Mouse (Mus musculus) C2C12 (cell line): ENCODE measurements around the gene Olfr1013. TPM values are rescaled to one million over a fixed set of nuclear protein-coding genes. Genes with fewer than 3 reads are reported as not detected.

Experiments
- H3K27me3 ChIP-seq: one replicate; pipeline ENCODE4 v1.6.1; 2011; ENCODE audit not compliant: control insufficient read depth, insufficient read depth, insufficient read length
- H3K36me3 ChIP-seq: one replicate; pipeline ENCODE4 v1.6.1; 2011; ENCODE audit not compliant: control insufficient read depth, insufficient read depth
- H3K4me3 ChIP-seq: one replicate; pipeline ENCODE4 v1.5.1; 2011; ENCODE audit warnings: mild to moderate bottlenecking, control low read depth; ENCODE audit not compliant: poor library complexity, insufficient read depth, severe bottlenecking
- H3K79me2 ChIP-seq: one replicate; pipeline ENCODE4 v1.6.1; 2011; ENCODE audit not compliant: control insufficient read depth, insufficient read depth
- H3K79me3 ChIP-seq: one replicate; pipeline ENCODE4 v1.6.1; 2011; ENCODE audit warnings: low read depth, control low read depth
- H3ac ChIP-seq: one replicate; pipeline ENCODE3; 2011; ENCODE audit warnings: low read depth; ENCODE audit not compliant: control insufficient read depth, insufficient read length
- CEBPB ChIP-seq: IDR thresholded peaks from one replicate; pipeline ENCODE4 v1.6.1; 2011; ENCODE audit warnings: low read depth, mild to moderate bottlenecking, control low read depth, moderate library complexity
- CTCF ChIP-seq: IDR thresholded peaks from one replicate; pipeline ENCODE4 v1.5.1; 2011; ENCODE audit not compliant: control insufficient read depth, insufficient read depth, insufficient read length
- FOSL1 ChIP-seq: IDR thresholded peaks from one replicate; pipeline ENCODE4 v1.8.0; 2011; ENCODE audit warnings: mild to moderate bottlenecking, low read length; ENCODE audit not compliant: poor library complexity, insufficient read depth, severe bottlenecking
- MAX ChIP-seq: IDR thresholded peaks from one replicate; pipeline ENCODE4 v1.6.1; 2011; ENCODE audit warnings: mild to moderate bottlenecking, control low read depth
- MYOD1 ChIP-seq: IDR thresholded peaks from one replicate; pipeline ENCODE4 v1.6.1; 2011; ENCODE audit warnings: low read depth; ENCODE audit not compliant: control insufficient read depth, insufficient read length
- MYOG ChIP-seq: IDR thresholded peaks from one replicate; pipeline ENCODE4 v1.6.1; 2011; ENCODE audit not compliant: control insufficient read depth, insufficient read length; ENCODE audit errors: extremely low read depth
- USF1 ChIP-seq: IDR thresholded peaks from one replicate; pipeline ENCODE4 v1.6.1; 2011; ENCODE audit warnings: low read depth, mild to moderate bottlenecking, control low read depth, moderate library complexity
- polyA plus RNA-seq: library from polyadenylated mRNA; unstranded; fragments of >200 nt; fragmentation: generic; extraction: Trizol; gene quantifications from one replicate; pipeline ENCODE4 v1.2.1, GENCODE M21; 2012; ENCODE audit warnings: missing spikeins

The Olfr1013 gene
- polyA plus RNA-seq, 1 experiment = not detected

GRCm38 (mm10) chr2:85792331-85792730 lies 25.4 kb downstream of the Olfr1013 start:
- Histone ChIP-seq H3K4me3 (no peak overlapping the region), H3ac (no peak overlapping the region), H3K36me3 (no peaks in the 10 kb centered on the region), H3K27me3 (no peaks in the 10 kb centered on the region), H3K79me3 (no peaks in the 10 kb centered on the region), H3K79me2 (no peaks in the 10 kb centered on the region)
- no peak for TF ChIP-seq USF1
- no peak for TF ChIP-seq MAX
- no peak for TF ChIP-seq MYOD1
- no peak for TF ChIP-seq FOSL1
- no peak for TF ChIP-seq CEBPB
- TF ChIP-seq CTCF = no peak
- no peak for TF ChIP-seq MYOG

DNA sequence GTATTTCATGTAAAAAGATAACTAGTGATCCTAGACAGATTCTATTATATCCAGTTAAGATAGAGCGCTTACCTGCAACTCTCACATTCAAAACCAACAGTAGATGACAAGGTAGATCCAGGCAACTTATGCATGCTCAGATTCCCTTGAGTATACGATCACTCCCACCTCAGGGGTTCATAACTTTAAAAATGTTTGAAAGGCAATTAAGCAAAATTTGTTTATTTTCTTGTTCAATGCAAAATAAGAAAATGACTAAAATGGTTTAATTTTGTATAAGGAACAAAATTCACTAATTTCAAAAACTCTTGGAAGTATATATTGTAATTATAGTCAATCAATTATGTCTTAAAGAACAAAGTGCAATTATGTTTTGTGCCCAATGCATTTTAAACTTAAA lies 35.5 kb downstream of the Olfr1013 start, which contains the start of gene Olfr1016:
TSS of gene Olfr1016 (minus strand) at position 101 of the 400 bp plus-strand sequence.
- Histone ChIP-seq H3ac (no peak within 1 kb of the TSS), H3K27me3 (no peaks in the 10 kb centered on the region), H3K36me3 (no peaks in the 10 kb centered on the region), H3K4me3 (no peak within 1 kb of the TSS), H3K79me3 (no peaks in the 10 kb centered on the region), H3K79me2 (no peaks in the 10 kb centered on the region)
- no peak for TF ChIP-seq MYOG

GRCm38 (mm10) chr2:85804501-85804900 lies 37.6 kb downstream of the Olfr1013 start:
- no peaks in the 10 kb centered on the region for H3K79me3 ChIP-seq
- H3K79me2 ChIP-seq = no peaks in the 10 kb centered on the region
- H3K36me3 ChIP-seq = no peaks in the 10 kb centered on the region
- H3K27me3 ChIP-seq = no peaks in the 10 kb centered on the region
- H3ac ChIP-seq = no peak overlapping the region
- H3K4me3 ChIP-seq = no peak overlapping the region
- no peak for TF ChIP-seq MYOD1
- no peak for TF ChIP-seq FOSL1

- no peaks in the 10 kb centered on the region for H3K36me3 ChIP-seq
- no peak within 1 kb of the TSS for H3K4me3 ChIP-seq
- H3K79me2 ChIP-seq = no peaks in the 10 kb centered on the region
- H3K79me3 ChIP-seq = no peaks in the 10 kb centered on the region
- H3K27me3 ChIP-seq = no peaks in the 10 kb centered on the region
- TF ChIP-seq CTCF (no peak), MYOD1 (no peak), FOSL1 (no peak), USF1 (no peak), MYOG (no peak), CEBPB (no peak)
- no peak within 1 kb of the TSS for H3ac ChIP-seq
Measured at GRCm38 (mm10) chr2:85818179-85818578, 51.3 kb downstream of the Olfr1013 start, which contains the start of gene Olfr1018. Olfr1018 (plus strand) TSS chr2:85818479.

Other genes with a start within 250 kb of the Olfr1013 start
- not detected for gene 4833423E24Rik, start 248.1 kb upstream of the Olfr1013 start, polyA plus RNA-seq
- gene Olfr996, start 187.9 kb upstream of the Olfr1013 start, polyA plus RNA-seq = not detected
- not detected for gene Olfr998, start 178.2 kb upstream of the Olfr1013 start, polyA plus RNA-seq
- not detected for gene Olfr1000, start 155.2 kb upstream of the Olfr1013 start, polyA plus RNA-seq
- not detected for gene Olfr1002, start 116.4 kb upstream of the Olfr1013 start, polyA plus RNA-seq
- not detected for gene Olfr154, start 102.6 kb upstream of the Olfr1013 start, polyA plus RNA-seq
- not detected for gene Olfr1006, start 88.3 kb upstream of the Olfr1013 start, polyA plus RNA-seq
- gene Olfr1008, start 77.7 kb upstream of the Olfr1013 start, polyA plus RNA-seq = not detected
- not detected for gene Olfr1009, start 51.7 kb upstream of the Olfr1013 start, polyA plus RNA-seq
- not detected for gene Olfr1012, start 4.3 kb upstream of the Olfr1013 start, polyA plus RNA-seq
- gene Olfr1014, start 5.6 kb downstream of the Olfr1013 start, polyA plus RNA-seq = not detected
- not detected for gene Olfr1015, start 14.9 kb downstream of the Olfr1013 start, polyA plus RNA-seq
- gene Olfr1016, start 35.4 kb downstream of the Olfr1013 start, polyA plus RNA-seq = not detected
- not detected for gene Olfr1018, start 51.4 kb downstream of the Olfr1013 start, polyA plus RNA-seq
- not detected for gene Olfr1019, start 78.4 kb downstream of the Olfr1013 start, polyA plus RNA-seq
- not detected for gene Olfr1020, start 79.9 kb downstream of the Olfr1013 start, polyA plus RNA-seq
- gene Olfr1022, start 101.5 kb downstream of the Olfr1013 start, polyA plus RNA-seq = not detected
- gene Olfr1023, start 118.5 kb downstream of the Olfr1013 start, polyA plus RNA-seq = not detected
- gene Olfr1024, start 138.0 kb downstream of the Olfr1013 start, polyA plus RNA-seq = not detected
- not detected for gene Olfr1025-ps1, start 148.1 kb downstream of the Olfr1013 start, polyA plus RNA-seq
- not detected for gene Olfr1026, start 154.5 kb downstream of the Olfr1013 start, polyA plus RNA-seq
- gene Olfr1028, start 183.3 kb downstream of the Olfr1013 start, polyA plus RNA-seq = not detected
- not detected for gene Olfr1029, start 206.8 kb downstream of the Olfr1013 start, polyA plus RNA-seq
- gene Olfr1030, start 212.2 kb downstream of the Olfr1013 start, polyA plus RNA-seq = not detected
- gene Olfr1031, start 223.2 kb downstream of the Olfr1013 start, polyA plus RNA-seq = not detected
- not detected for gene Olfr1032, start 238.4 kb downstream of the Olfr1013 start, polyA plus RNA-seq